Mouse (Mus musculus) B cell, adult (primary cell): ENCODE results near the gene Iqub. TPM values are rescaled to one million over a fixed set of nuclear protein-coding genes. Genes with fewer than 3 reads are reported as not detected.

Experiments used
- total RNA-seq: library from RNA; stranded (reverse); gene quantifications from 4 replicates; pipeline ENCODE4 v1.2.4, GENCODE M21; 2023; ENCODE audit not compliant: inconsistent age

Gene Iqub
- total RNA-seq, result 0.13 TPM in 1 of 4 replicates, not detected in the others

DNA sequence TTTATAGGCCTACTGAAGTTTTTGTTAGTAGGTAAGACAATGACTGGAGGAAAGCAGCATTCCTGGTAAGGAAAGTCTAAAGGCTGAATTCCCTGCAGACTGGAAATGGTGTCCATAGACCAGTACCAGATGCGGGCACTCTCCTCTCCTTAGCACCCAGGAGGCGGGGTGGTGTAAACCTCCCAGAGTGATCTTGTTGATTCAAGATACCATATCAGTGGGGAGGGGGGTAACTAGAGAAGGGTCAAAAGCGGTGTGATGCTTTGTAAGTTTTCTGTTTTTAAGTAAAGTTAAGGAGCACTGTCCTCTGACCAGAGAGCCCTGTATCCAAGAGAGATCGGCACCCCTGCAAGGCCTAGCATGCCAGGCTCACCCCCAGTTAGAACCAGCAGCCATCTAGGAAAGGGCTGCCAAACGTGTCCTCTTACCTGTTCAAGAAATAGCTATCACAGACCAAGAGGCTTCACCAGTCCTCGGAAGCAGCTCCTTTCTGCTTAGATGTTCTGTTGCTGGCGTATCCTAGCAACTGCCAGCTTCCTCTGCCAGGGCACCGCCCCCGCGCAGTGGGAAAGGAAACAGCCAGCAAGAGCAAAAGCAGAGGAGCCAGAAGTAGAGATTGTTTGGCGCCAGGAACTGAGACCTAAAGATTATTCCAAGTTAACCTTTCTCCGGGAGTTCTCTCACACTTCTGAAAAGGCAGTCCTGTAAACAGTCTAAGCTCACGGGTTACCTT is at the start of gene Iqub:
Gene Iqub, minus strand, starts transcription at position 516 of the 733 bp plus-strand sequence.

DNA sequence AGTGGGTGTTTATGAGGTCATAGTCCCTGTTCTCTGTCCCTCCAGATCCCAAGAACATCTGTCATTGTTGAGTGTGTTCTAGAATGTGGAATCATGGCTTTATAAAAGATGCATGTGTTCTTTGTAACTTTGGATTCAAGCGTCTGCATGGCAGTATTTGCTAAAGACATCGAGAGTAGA is 13.1 kb upstream of the Iqub start, which contains the start of gene Asb15:
Gene Asb15, plus strand, starts transcription at position 81 of the 180 bp plus-strand sequence.

DNA sequence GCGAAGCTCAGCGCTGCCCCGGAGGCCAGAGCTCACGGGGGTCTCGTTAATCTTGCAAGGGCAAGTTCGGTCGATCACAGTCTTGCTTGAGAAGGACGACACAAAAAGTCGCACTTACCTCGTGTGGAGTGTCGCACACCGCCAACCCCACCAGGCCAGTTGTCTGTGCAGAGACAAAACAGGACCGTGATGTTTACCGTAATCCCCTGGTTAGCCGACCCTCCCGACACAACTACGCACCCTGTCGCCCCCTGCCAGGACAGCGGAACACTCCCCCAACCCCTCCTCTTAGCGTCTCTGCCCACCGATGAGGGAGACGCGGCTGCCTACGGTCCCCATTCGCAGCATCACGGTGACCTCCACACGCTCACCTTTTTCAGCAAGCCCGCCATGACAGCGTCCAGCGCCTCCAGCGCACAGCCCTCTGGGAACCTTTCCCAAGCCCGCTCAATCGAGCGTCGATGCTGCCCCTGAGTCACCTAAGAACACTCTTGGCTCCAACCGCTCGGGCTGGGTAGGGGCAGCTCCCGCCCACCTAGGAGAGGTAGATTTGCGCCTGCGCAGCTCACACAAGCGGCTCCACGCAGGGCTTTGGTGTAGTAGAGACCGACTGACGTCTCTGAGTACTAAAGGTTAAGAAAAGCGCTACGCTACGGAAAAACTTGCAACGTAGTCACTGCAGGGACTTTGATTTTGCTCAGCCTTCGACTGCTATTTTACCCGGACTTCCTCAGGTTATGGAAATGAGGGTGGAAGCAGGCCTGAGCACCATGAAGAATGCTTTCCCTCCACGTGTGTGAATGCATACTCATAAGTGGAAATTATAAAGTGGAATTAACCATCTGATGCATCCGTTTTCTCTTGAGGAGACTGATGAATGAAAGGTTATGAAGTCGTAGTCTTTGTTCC is 12.5 kb upstream of the Iqub start, which contains the start of gene Ndufa5:
Gene Ndufa5, minus strand, starts transcription at position 859 of the 909 bp plus-strand sequence.

Other genes with a start within 250 kb of the Iqub start
- 38.6 to 45.9 TPM (median 43.5 TPM) in 4 replicates for gene Ndufa5, start 12.9 kb upstream of the Iqub start, total RNA-seq
- not detected in 4 replicates for gene Asb15, start 13.1 kb upstream of the Iqub start, total RNA-seq
- not detected in 4 replicates for gene Lmod2, start 82.7 kb upstream of the Iqub start, total RNA-seq
- 47.5 to 53.7 TPM (median 50.2 TPM) in 4 replicates for gene Wasl, start 149.9 kb upstream of the Iqub start, total RNA-seq
- not detected in 4 replicates for gene Hyal6, start 218.2 kb upstream of the Iqub start, total RNA-seq
- gene Hyal4, start 233.3 kb upstream of the Iqub start, total RNA-seq, result not detected in 4 replicates